Mouse (Mus musculus): ENCODE measurements around the gene Ddx19a. TPM values are rescaled to one million over a fixed set of nuclear protein-coding genes. Genes with fewer than 3 reads are reported as not detected.
"Not testable (repeated sequence)": the region's sequence is repeated elsewhere in the genome, so short reads cannot be mapped to it uniquely, and the experiment has no call there.

The Ddx19a gene
- total RNA-seq, 2 experiments from 2014 or later, result 43.2 to 44.0 TPM

DNA sequence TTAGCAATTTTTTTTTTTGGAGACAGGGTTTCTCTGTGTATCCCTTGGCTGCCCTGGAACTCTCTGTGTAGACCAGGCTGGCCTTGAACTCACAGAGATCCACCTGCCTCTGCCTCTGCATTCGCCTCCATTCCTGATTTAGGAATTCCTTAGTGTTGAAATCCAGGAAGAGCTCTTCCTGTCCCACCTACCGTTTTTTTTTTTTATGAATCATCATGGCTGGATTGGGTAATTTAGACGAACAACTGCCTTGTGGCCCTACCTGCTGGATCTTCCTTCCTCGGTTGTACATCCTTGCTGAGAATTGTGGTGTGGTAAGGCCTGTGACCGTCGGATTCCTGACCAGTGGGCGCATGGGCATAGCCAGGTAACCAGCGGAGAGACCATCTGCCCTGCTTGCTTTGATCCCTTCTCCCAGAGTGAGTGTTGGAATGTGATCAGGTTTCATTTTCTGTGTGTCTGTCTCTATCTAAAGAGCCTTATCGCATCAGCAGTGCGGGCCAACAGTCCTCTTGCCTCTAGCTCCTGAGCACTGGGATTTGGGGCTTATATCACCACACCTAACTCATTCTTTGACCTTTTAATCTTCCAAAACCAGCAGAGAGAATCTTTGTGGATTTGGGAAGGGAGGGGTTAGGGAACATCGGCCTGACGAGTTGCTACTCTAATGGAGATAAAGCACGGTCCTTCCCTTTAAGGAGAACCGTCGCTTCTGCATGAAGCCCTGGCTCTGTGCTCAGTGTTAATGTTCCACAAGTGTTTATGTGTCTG, 56.7 kb downstream of the Ddx19a start:
- intact Hi-C loops (cut with DNase I), result no loop called here
- no peak for DNase-seq

DNA sequence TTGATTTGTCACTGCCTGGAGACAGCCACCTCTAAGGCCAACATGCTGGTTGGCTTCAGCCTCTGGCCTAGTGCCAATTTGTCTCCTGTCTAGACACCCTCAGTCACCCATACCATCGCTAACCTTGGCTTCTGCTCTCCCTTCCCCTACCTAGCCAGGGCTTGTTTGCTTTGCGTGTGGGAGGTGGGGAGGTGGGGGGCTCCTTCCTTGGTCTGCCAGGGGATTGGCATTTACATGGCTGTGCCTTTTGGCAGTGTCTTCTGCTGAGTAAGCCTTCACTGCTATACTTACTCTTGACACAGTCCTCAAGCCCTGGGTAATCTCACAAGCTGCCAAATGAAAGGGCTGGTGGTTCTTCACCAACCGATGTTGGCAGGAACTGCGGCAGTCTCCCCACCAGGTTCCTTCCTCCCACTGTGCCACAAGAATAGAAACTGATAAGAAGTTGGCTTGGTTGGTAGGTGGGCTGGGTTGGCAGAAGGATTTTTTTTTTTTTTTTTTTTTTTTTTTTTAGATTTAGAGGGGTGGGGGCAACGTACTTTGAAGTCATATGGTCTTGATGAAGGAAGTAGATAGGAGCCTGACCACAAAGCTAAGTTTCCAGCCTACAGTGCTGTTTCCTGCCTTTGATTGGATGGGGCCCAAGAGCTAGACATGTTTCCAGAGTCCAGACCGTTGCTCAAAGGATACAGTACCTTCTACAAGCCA, 58.6 kb downstream of the Ddx19a start:
- DNase-seq, result peak; percentile 59
- intact Hi-C loops (cut with DNase I), result no loop called here

DNA sequence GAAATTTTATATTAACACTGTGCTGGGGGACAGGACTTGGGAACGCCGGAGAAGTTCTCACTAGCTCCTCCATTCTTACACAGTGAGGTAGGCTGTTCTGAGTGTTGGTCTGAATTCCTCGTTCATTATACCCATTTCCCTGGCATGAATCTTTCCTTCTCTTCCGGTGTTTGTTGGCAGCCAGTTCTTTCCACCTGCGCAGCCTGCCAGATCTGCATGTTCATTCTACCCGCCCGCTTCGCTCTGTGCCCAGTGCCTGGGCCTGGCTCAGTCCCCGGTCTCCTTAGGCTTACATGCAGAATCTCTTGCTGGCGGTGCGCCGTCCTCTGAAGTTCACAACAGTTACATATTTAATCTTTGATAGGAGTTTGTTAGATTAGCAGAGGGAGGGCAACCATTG, 61.4 kb downstream of the Ddx19a start:
- intact Hi-C loops (cut with DNase I), result no loop called here
- no peak for DNase-seq

DNA sequence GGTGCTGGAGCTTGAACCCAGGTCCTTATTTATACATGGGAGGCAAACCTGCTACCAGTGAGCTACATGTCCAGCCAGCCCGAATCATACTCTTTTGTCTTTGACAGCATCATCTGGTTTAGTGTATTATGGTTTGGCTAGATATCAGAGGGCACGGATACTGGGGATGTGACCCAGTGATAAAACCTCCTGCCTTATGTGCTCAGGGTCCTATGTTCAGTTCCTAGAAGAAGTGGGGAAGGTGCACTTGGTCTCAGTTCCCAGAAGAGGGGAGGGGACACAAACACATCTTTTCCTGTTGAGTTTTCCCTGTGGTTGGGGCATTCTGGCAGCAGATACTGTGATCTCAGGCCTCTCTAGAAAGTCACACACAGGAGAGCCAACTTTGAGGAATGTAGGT, 64.3 kb downstream of the Ddx19a start:
- DNase-seq, result no peak
- intact Hi-C loops (cut with DNase I), result no loop called here

DNA sequence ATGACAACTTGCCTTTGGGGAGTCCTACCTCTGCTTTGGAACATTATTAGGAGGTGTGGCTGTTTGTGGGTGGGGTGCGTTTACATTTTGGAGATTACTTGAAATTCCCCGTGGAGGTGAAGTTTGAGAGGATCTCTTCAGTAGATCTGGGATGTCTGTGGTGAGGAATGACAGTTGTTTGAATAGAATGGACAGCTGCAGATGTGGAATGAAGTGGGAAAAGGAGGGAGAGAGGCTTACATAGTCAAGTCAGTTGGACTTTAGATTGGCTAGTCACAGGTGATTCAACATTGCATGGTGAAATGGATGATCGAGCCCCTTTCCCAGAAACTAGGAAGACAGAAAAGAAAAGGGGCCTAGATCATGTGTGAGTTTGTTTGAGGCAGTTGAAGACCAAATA, 65.2 kb downstream of the Ddx19a start:
- DNase-seq, result no peak

DNA sequence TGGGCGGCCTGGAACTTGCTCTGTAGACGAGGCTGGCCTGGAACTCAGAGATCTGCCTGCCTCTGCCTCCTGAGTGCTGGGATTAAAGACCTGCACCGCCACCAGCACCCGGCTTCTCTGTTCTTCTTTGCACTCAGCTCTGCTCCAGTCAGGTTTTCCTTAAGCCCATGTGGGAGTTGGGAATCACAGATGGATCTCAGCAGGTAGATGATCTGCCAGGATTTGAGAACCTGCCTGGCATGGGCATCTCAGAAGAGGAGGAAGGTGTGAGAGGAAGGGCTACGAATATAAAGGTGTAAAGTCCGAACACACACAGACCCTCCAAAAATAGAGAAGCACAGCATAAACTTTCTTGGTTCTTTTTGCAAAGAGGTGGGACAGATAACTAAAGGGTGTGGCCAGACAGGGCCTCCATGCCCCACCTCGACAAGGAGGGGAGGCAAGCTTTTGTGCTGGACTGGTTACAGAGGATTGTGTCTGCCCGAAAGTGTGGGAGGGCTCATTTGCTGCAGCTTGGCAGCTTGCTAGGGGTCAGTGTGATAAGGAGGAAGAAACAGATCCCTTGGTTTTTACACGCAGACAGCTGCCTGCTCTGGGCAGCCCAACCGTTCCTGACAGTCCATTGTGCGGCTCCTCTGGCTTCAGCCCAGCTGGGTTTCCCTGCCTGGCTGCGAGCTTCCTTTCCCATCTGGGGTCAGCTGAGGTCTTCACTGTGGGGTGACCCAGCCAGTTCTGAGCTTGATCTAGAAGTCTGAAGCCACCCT, 66.2 kb downstream of the Ddx19a start:
- intact Hi-C loops (cut with DNase I), result no loop called here
- DNase-seq, result peak; percentile 44

More for the DNA sequence above, 65.2 kb downstream of the Ddx19a start:
- intact Hi-C loops (cut with DNase I), result no loop called here

DNA sequence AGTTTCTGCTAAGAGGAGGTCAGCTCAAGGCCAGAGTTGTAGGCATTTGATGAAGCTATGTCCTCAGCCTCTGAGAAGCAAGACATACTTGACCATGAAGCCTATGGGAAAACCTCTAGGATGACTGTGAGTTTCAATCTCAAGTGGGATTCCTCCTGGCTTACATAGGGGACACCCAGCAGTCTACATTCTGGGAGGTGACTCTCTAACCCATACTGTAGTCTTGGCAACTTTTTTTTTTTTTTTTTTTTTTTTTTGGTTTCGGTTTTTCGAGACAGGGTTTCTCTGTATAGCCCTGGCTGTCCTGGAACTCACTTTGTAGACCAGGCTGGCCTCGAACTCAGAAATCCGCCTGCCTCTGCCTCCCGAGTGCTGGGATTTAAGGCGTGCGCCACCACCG, 67.9 kb downstream of the Ddx19a start:
- intact Hi-C loops (cut with DNase I), result loop anchor here (5.0 kb wide), 1 partner anchor 33 kb away; no protein-coding TSS in a partner anchor
- DNase-seq, result not testable (repeated sequence)

DNA sequence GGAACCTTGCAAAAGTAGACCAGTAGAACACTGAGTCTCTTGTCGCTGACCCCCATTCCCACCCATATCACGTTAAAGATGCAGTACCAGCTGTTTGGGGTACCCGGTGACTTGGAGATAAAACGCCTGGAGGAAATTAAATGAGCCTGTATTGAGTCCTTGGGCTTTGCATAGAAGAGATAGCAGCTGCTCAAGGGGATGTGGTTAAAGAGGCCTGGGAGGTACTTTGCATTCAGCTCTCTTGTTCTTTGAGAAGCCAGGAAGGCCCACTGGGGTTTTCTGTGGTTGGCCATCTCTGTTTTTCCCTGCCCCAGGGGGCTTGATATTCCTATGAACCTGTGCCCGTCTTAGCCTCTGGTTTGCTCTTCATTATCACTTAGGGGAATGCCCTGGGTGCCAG, 68.5 kb downstream of the Ddx19a start:
- intact Hi-C loops (cut with DNase I), result loop anchor here (5.0 kb wide), 1 partner anchor 33 kb away; no protein-coding TSS in a partner anchor
- DNase-seq, result no peak

DNA sequence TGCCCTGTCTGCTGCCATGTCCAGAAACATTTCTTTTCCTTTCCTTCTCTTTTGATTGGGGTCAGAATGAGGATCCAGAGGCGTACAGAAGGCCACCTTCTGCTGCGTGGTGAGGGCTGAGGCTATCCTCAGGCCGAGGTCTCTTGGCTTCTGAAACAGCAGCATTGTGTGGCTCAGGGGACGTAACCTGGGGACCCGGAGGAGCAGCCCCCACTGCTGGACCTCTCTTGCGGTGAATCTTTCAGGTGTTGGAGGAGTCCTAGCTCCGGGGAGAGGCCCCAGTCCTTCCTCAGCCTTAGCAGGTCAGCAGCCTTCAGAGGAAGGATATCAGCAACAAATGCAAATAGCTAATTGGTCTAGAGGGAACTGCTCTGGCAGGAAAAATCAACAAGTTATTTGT, 69.2 kb downstream of the Ddx19a start:
- DNase-seq, result no peak
- intact Hi-C loops (cut with DNase I), result loop anchor here (5.0 kb wide), 1 partner anchor 34 kb away; no protein-coding TSS in a partner anchor

DNA sequence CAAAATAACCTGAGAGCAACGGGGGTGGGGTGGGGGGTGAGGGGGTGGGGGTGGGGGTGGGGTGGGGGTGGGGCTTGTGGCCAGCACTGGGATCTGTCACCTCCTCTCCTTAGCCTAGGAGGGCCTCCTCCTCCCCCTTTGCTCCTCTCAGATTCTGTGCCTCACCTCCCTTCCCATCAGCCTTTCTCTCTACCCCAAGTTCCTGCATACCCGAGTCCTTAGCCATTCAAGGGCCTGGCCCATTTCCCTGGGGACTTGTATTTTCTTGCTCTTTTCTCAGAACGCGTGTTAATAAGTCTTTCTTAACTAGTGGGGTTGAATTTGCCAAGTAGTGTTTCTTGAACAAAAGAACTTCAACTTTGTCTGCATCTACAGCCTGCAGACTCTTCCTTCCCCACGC, 70.9 kb downstream of the Ddx19a start:
- DNase-seq, result no peak
- intact Hi-C loops (cut with DNase I), result loop anchor here (5.0 kb wide), 1 partner anchor 36 kb away; no protein-coding TSS in a partner anchor

DNA sequence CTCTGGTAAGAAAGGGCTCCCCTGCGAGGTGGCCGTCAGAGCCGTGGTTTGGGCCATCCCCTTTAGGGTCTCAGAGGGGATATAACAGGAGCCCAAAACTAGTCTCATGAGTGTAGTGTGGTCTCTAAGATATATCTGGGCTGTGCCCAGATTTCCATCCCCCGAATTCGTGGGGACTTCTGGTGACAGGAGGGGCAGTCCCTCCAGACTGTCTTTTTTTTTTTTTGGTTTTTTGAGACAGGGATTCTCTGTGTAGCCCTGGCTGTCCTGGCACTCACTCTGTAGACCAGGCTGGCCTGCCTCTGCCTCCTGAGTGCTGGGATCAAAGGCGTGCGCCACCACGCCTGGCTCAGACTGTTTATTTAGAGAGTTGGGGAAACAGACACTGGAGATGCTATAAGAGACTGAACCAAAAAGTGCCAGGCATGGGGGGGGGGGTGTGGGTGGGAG, 71.9 kb downstream of the Ddx19a start:
- intact Hi-C loops (cut with DNase I), result loop anchor here (5.0 kb wide), 1 partner anchor 37 kb away; no protein-coding TSS in a partner anchor
- DNase-seq, result no peak

Small RNAs within 50 kb of the gene (microRNA-seq; reads per million reads assigned to microRNA genes)
- gene Gm24103 (not detected), gene Mir3473d (not detected)

Other genes starting within 250 kb of the Ddx19a start
- gene Il34, start 191.9 kb downstream of the Ddx19a start, total RNA-seq (2021), result 10 to 100 TPM; 13.8 to 14.2 TPM
- gene Cog4, start 151.2 kb downstream of the Ddx19a start, total RNA-seq (2021), result 10 to 100 TPM; 46.8 to 47.7 TPM
- 10 to 100 TPM; 82.3 to 83.9 TPM for gene Sf3b3, start 151.0 kb downstream of the Ddx19a start, total RNA-seq (2021)
- 1 to 10 TPM; 7.8 to 7.9 TPM for gene Fuk, start 95.3 kb downstream of the Ddx19a start, total RNA-seq (2021)
- gene St3gal2, start 77.9 kb downstream of the Ddx19a start, total RNA-seq (2021), result 10 to 100 TPM; 78.9 to 80.6 TPM
- 10 to 100 TPM; 21.3 to 21.6 TPM for gene Ddx19b, start 34.0 kb upstream of the Ddx19a start, total RNA-seq (2021)
- gene Aars, start 35.3 kb upstream of the Ddx19a start, total RNA-seq (2021), result 100 to 1,000 TPM in 1 of 2 experiments, 10 to 100 TPM in 1; 98.4 to 108 TPM
- gene Exosc6, start 58.5 kb upstream of the Ddx19a start, total RNA-seq (2021), result not detected
- gene Clec18a, start 94.6 kb upstream of the Ddx19a start, total RNA-seq (2021), result under 1 TPM in 1 of 2 experiments, not detected in 1; 0.14 TPM
- 10 to 100 TPM; 31.0 to 32.8 TPM for gene Pdpr, start 96.8 kb upstream of the Ddx19a start, total RNA-seq (2021)

Measured in left cerebral cortex, postnatal 4 days (tissue).